Mouse (Mus musculus) heart, adult 2 months (tissue): Measurements from ENCODE around the gene Lpar6.

Experiments
- CTCF ChIP-seq: fragments of 200-600 bp; IDR thresholded peaks from 2 replicates; pipeline ENCODE4 v1.8.1; 2022; ENCODE audit warnings: antibody characterized with exemption, mild to moderate bottlenecking, moderate library complexity
- POLR2A ChIP-seq: fragments of 200-500 bp; IDR thresholded peaks from 2 replicates; pipeline ENCODE4 v1.6.1; 2011; ENCODE audit warnings: mild to moderate bottlenecking, low read depth, low read length, control low read depth; ENCODE audit not compliant: insufficient read depth

DNA sequence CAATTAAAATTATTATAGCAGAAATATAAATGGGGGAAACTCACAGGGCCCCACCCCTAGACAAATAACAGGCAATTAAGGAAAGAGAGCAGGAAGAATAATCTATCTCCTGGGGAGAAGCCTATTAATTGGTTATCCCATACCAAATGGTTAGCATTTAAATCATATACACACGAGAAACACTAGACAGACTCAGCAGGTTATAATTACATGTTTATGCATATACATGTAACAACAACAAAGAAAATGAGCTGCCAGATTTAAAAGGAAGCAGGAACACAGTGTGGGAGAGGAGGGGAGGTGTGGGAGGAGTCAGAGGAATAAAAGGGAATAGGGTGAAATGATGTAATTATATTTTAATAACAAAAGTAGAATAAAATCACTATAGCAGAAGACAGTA lies 54.7 kb downstream of the Lpar6 start:
- TF ChIP-seq CTCF = no peak
- no peak for TF ChIP-seq POLR2A
